Mouse (Mus musculus): Measurements from ENCODE around the gene Chst10. TPM values are rescaled to one million over a fixed set of nuclear protein-coding genes. Genes with fewer than 3 reads are reported as not detected.

Gene Chst10
- 70.8 TPM for polyA plus RNA-seq (2015; fragmentation: Illumina TruSeq; extraction: RNeasy Lipid Tissue Mini Kit (QIAGEN cat#74804); ENCODE audit: low read depth, low replicate concordance)

DNA sequence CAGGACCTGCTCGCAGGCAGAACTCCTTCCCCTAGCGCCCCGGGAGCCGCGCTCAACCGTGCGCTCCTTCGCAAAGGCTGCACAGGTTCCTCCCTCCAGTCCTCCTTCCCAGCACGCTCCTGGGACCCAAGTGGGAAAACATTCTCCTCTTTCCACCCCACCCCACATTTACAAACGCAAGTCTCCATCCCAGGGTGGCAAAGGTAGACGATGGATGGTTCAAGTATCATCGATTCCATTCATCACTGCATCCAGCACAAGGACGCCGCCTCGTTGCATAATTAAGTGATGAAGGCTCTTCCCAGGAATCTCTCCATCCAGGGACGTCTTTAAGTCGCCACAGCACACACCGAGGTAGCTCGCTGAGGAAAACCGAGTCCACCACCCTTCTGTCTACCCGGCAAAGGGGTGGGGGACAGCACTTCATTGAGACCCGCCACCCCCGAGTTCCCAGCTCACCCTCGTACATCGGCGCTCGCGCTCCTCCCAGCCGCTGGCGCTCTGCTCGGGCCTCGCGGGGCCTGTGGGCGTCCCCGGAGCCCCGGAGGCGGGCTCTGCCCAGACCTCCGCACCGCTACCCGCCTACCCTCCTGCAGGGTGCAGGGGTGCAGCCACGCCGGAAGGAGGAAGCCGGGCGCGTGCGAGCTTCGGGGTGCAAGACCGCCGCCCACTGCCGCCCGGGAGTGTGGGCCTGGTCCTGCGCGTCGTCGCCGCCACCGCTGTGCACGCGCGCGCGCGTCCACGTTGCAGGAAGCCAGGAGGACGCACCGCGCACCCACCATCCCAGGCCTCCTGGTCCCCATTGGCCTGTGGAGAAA is at the start of gene Chst10:
Chst10 (minus strand) TSS at position 731 of the 818 bp plus-strand sequence.

GRCm38 (mm10) chr1:38938849-38939248 is 40.9 kb upstream of the Chst10 start, which contains the start of gene Nms:
TSS of gene Nms (plus strand) at chr1:38939149.

DNA sequence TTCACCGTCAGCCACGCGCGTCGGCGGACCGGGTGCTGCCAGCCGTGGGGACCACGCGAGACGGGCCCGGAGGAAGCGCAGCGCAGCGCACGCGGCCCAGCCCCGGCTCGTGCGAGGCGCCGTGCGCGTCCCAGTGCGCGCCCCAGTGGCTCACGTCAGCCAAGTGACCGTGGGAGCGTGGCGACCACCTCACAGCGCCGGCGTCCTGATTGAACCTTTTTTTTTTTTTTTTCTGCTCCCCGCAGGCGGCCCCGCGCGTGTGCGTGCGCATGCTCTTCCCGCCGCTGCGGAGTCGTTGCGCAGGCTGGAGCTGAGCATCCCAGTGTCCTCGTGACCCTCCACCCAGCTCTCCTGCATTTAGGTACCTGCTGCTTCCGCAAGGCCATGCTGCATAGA is 61.5 kb downstream of the Chst10 start, which contains the start of gene Lonrf2:
Lonrf2 (minus strand) TSS at position 235 of the 396 bp plus-strand sequence.

Other genes starting within 250 kb of the Chst10 start
- gene Aff3, start 233.2 kb downstream of the Chst10 start, polyA plus RNA-seq (2015; fragmentation: Illumina TruSeq; extraction: RNeasy Lipid Tissue Mini Kit (QIAGEN cat#74804); ENCODE audit: low read depth, low replicate concordance), result 32.8 TPM
- gene Lonrf2, start 61.5 kb downstream of the Chst10 start, polyA plus RNA-seq (2015; fragmentation: Illumina TruSeq; extraction: RNeasy Lipid Tissue Mini Kit (QIAGEN cat#74804); ENCODE audit: low read depth, low replicate concordance), result 62.7 TPM
- not detected for gene Nms, start 41.0 kb upstream of the Chst10 start, polyA plus RNA-seq (2015; fragmentation: Illumina TruSeq; extraction: RNeasy Lipid Tissue Mini Kit (QIAGEN cat#74804); ENCODE audit: low read depth, low replicate concordance)
- gene Pdcl3, start 87.4 kb upstream of the Chst10 start, polyA plus RNA-seq (2015; fragmentation: Illumina TruSeq; extraction: RNeasy Lipid Tissue Mini Kit (QIAGEN cat#74804); ENCODE audit: low read depth, low replicate concordance), result 59.3 TPM

Data from brain, adult 10 weeks (tissue).